In genomic region chr15:95746513-95746912, GRCm38 (mm10) we compare ENCODE assay signal across 19 mouse cellular contexts.
"Had no signal": no experiment of that assay in that cellular context is flagged by ENCODE, and none has a peak within 500 bp of the region (broad histone marks: within the 10 kb centered on the region; RNA-seq: fewer than 3 reads in every experiment).

No protein-coding gene starts in this region.

- H3K9me3 ChIP-seq: limb, embryonic 15.5 days; midbrain, embryonic 12.5 days; midbrain, embryonic 15.5 days; neural tube, embryonic 13.5 days had no signal

- H3K4me2 ChIP-seq: limb, embryonic 15.5 days; liver, embryonic 11.5 days; lung, embryonic 14.5 days; midbrain, embryonic 12.5 days; midbrain, embryonic 15.5 days; neural tube, embryonic 13.5 days had no signal

- H3K36me3 ChIP-seq: limb, embryonic 15.5 days; midbrain, embryonic 12.5 days; midbrain, embryonic 15.5 days; neural tube, embryonic 13.5 days had no signal

- H3K27ac ChIP-seq: layer of hippocampus, adult 2 months; limb, embryonic 15.5 days; liver, embryonic 14.5 days; macrophage; midbrain, embryonic 12.5 days; midbrain, embryonic 15.5 days; neural tube, embryonic 13.5 days had no signal

- H3K4me1 ChIP-seq: midbrain, embryonic 12.5 days; midbrain, embryonic 15.5 days; neural tube, embryonic 13.5 days had no signal

- ATAC-seq: intestine, postnatal 0 days; liver, postnatal 0 days; lung, postnatal 0 days; midbrain, embryonic 15.5 days had no signal

- DNase-seq: kidney, postnatal 25 days; layer of hippocampus, adult 9-11 months; liver, postnatal 0 days; right cerebral cortex, adult 18-20 months; right cerebral cortex, postnatal 14 days; right cerebral cortex, postnatal 4 days; thymus, adult 18-20 months; thymus, postnatal 36 days had no signal

- H3K9ac ChIP-seq: limb, embryonic 15.5 days; liver, embryonic 14.5 days; liver, postnatal 0 days; lung, embryonic 14.5 days; midbrain, embryonic 12.5 days; midbrain, embryonic 15.5 days; neural tube, embryonic 13.5 days had no signal

- H3K27me3 ChIP-seq: limb, embryonic 15.5 days; midbrain, embryonic 12.5 days; midbrain, embryonic 15.5 days; neural tube, embryonic 13.5 days had no signal

- H3K4me3 ChIP-seq: layer of hippocampus, adult 2 months; limb, embryonic 15.5 days; midbrain, embryonic 12.5 days; midbrain, embryonic 15.5 days; neural tube, embryonic 13.5 days had no signal
